Mouse (Mus musculus): ENCODE results near the gene Mblac2. TPM values are rescaled to one million over a fixed set of nuclear protein-coding genes. Genes with fewer than 3 reads are reported as not detected.

Gene Mblac2
- total and polyA plus RNA-seq, 3 experiments = 0.13 to 0.71 (median 0.42) TPM

DNA sequence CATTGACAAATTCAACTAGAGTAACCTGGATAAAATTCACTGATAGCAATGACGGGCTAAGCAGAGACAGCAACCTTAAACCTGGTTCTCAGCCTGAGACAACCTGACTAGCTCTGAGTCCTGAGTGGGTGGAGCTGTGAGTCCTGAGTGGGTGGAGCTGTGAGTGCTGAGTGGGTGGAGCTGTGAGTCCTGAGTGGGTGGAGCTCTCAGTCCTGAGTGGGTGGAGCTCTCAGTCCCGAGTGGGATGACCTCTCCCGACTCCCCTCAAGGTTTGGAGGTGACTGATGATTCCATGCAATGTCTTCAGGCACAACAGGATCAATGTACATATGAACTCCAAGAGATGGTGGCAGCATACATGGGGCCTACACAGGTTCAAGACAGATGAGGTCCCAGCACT, 21.6 kb upstream of the Mblac2 start:
- Histone ChIP-seq H3K79me2 (replicated peaks; ENCODE audit: control insufficient read depth, extremely low read depth, insufficient read depth, poor library complexity, severe bottlenecking) (no peaks in the 10 kb centered on the region), H3K9me3 (replicated peaks; ENCODE audit: low read length) (no peaks in the 10 kb centered on the region), H3K27ac (ENCODE audit: insufficient read depth, low read depth) (no peak overlapping the region), H3K27me3 (replicated peaks) (no peaks in the 10 kb centered on the region), H3K36me3 (replicated peaks in 1 of 2; ENCODE audit: control insufficient read depth in 1 of 2, insufficient read depth in 1 of 2, low read length in 1 of 2) (peaks cover 14 to 66% of the 10 kb centered on the region in 2 experiments), H3K4me2 (ENCODE audit: insufficient read depth, low read depth, poor library complexity, severe bottlenecking) (no peak overlapping the region), H3K4me3 (replicated peaks in 1 of 3; ENCODE audit: low read depth in 2 of 3, low read length in 2 of 3, poor library complexity in 1 of 3) (no peak overlapping the region), H3K4me1 (ENCODE audit: control insufficient read depth in 1 of 2, insufficient read depth in 2 of 2) (peaks cover 0 to 16% of the 10 kb centered on the region in 2 experiments; a peak in 2 of 4 replicates), H3K9ac (ENCODE audit: insufficient read depth, low read depth) (no peak overlapping the region)
- TF ChIP-seq CHD2 (IDR thresholded peaks at IDR 0.05; ENCODE audit: low read length) (no peak), SMC3 (IDR thresholded peaks at IDR 0.05; ENCODE audit: low read depth, low read length) (no peak), MAX (IDR thresholded peaks at IDR 0.05; ENCODE audit: low read length) (no peak), ZMIZ1 (IDR thresholded peaks at IDR 0.05; ENCODE audit: low read depth, low read length) (no peak), ZNF384 (IDR thresholded peaks at IDR 0.05; ENCODE audit: low read depth, low read length) (no peak), PAX5 (IDR thresholded peaks at IDR 0.05; ENCODE audit: low read length) (no peak), RCOR1 (conservative IDR thresholded peaks at IDR 0.05; ENCODE audit: low read depth, low read length) (no peak), EP300 (IDR thresholded peaks at IDR 0.05; ENCODE audit: low read length) (no peak), E2F4 (IDR thresholded peaks at IDR 0.05; ENCODE audit: insufficient replicate concordance, low read depth, low read length) (no peak), MAFK (IDR thresholded peaks at IDR 0.05; ENCODE audit: insufficient replicate concordance, low read length) (no peak), TCF12 (IDR thresholded peaks at IDR 0.05; ENCODE audit: low read depth, low read length) (no peak)
- in situ Hi-C loops (cut with MboI; ENCODE audit: low pct_ligation_motif_present, low pct_unique_long_range_greater_than_20kb, low sequenced_read_pairs) = no loop called here
- dilution Hi-C loops (cut with MboI; ENCODE audit: extremely low pct_ligation_motif_present, extremely low pct_unique_long_range_greater_than_20kb, low sequenced_read_pairs) = no loop called here
- no peak for DNase-seq (ENCODE audit: extremely low read depth)

DNA sequence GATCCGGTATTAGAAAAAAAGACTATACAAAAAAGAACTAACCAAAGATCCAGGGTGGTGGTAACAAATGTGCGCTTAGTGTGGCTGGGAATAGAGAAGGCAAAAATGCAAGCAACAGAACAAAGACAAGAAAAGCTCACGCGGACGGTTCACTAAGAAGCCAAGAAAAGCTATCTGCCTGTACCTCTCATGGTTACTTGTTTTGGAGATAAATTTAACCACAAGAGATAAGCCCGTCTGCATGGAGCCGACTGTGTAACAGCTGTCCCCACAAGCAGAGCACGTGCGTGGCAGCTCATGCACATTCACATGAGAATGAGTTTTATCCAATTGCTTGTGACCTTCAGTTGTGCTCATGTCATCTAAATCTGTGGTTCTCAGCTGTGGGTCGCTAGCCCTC, 20.7 kb upstream of the Mblac2 start:
- no peak for DNase-seq (ENCODE audit: extremely low read depth)
- H3K4me2 ChIP-seq (ENCODE audit: insufficient read depth, low read depth, poor library complexity, severe bottlenecking) = no peak overlapping the region
- H3K79me2 ChIP-seq (replicated peaks; ENCODE audit: control insufficient read depth, extremely low read depth, insufficient read depth, poor library complexity, severe bottlenecking) = no peaks in the 10 kb centered on the region
- no peak overlapping the region for H3K4me3 ChIP-seq (replicated peaks in 1 of 3; ENCODE audit: low read depth in 2 of 3, low read length in 2 of 3, poor library complexity in 1 of 3)
- H3K36me3 ChIP-seq (replicated peaks in 1 of 2; ENCODE audit: control insufficient read depth in 1 of 2, insufficient read depth in 1 of 2, low read length in 1 of 2) = peaks cover 14 to 67% of the 10 kb centered on the region in 2 experiments
- H3K27me3 ChIP-seq (replicated peaks) = no peaks in the 10 kb centered on the region
- TF ChIP-seq TBP (conservative IDR thresholded peaks at IDR 0.05; ENCODE audit: low read depth, low read length) (no peak), E2F4 (IDR thresholded peaks at IDR 0.05; ENCODE audit: insufficient replicate concordance, low read depth, low read length) (no peak), CHD2 (IDR thresholded peaks at IDR 0.05; ENCODE audit: low read length) (no peak), POLR2A (IDR thresholded peaks at IDR 0.05; ENCODE audit: low read depth, low read length) (no peak), USF1 (IDR thresholded peaks at IDR 0.05; ENCODE audit: low read depth, low read length) (no peak), MYC (IDR thresholded peaks at IDR 0.05; ENCODE audit: low read depth, low read length) (no peak), CTCF (conservative IDR thresholded peaks at IDR 0.05 in 1 of 2, IDR thresholded peaks at IDR 0.05 in 1 of 2; ENCODE audit: low read depth in 2 of 2, low read length in 2 of 2) (no peak), MEF2A (IDR thresholded peaks at IDR 0.05; ENCODE audit: borderline replicate concordance, low read depth, low read length) (no peak), ELF1 (IDR thresholded peaks at IDR 0.05; ENCODE audit: low read depth, low read length) (no peak), TCF12 (IDR thresholded peaks at IDR 0.05; ENCODE audit: low read depth, low read length) (no peak), JUN (IDR thresholded peaks at IDR 0.05; ENCODE audit: insufficient read depth, low read depth, low read length) (no peak), HCFC1 (IDR thresholded peaks at IDR 0.05; ENCODE audit: low read depth, low read length) (no peak), KAT2A (IDR thresholded peaks at IDR 0.05; ENCODE audit: insufficient replicate concordance, low read length) (no peak), EP300 (IDR thresholded peaks at IDR 0.05; ENCODE audit: low read length) (no peak), RCOR1 (conservative IDR thresholded peaks at IDR 0.05; ENCODE audit: low read depth, low read length) (no peak), MAFK (IDR thresholded peaks at IDR 0.05; ENCODE audit: insufficient replicate concordance, low read length) (no peak), BHLHE40 (IDR thresholded peaks at IDR 0.05; ENCODE audit: low read depth, low read length) (no peak), USF2 (conservative IDR thresholded peaks at IDR 0.05; ENCODE audit: low read depth, low read length) (no peak), IRF4 (IDR thresholded peaks at IDR 0.05; ENCODE audit: low read depth, low read length) (no peak), ETS1 (conservative IDR thresholded peaks at IDR 0.05; ENCODE audit: low read depth, low read length) (no peak)
- no peak overlapping the region for H3K9ac ChIP-seq (ENCODE audit: insufficient read depth, low read depth)
- dilution Hi-C loops (cut with MboI; ENCODE audit: extremely low pct_ligation_motif_present, extremely low pct_unique_long_range_greater_than_20kb, low sequenced_read_pairs) (no loop called here), in situ Hi-C loops (cut with MboI; ENCODE audit: low pct_ligation_motif_present, low pct_unique_long_range_greater_than_20kb, low sequenced_read_pairs) (no loop called here)
- no peak overlapping the region for H3K27ac ChIP-seq (ENCODE audit: insufficient read depth, low read depth)
- H3K4me1 ChIP-seq (ENCODE audit: control insufficient read depth in 1 of 2, insufficient read depth in 2 of 2) = peaks cover 0 to 16% of the 10 kb centered on the region in 2 experiments; a peak in 2 of 4 replicates
- no peaks in the 10 kb centered on the region for H3K9me3 ChIP-seq (replicated peaks; ENCODE audit: low read length)
